Mouse (Mus musculus) MEL (cell line): ENCODE results near the gene Oit3.

Source experiments
- CTCF ChIP-seq, 3 experiments: IDR thresholded peaks in 2 of 3; conservative IDR thresholded peaks in 1 of 3; 2 replicates each; pipeline ENCODE4 v1.5.1; 2011 to 2012; ENCODE audit warnings: low read length in 3 of 3, low read depth in 2 of 3, mild to moderate bottlenecking in 2 of 3, improper control_type of control experiment in 1 of 3, inconsistent platforms in 1 of 3, mixed read lengths in 1 of 3, moderate library complexity in 1 of 3; ENCODE audit not compliant: control insufficient read depth in 1 of 3, insufficient read depth in 1 of 3, poor library complexity in 1 of 3, severe bottlenecking in 1 of 3
- E2F4 ChIP-seq: IDR thresholded peaks from 2 replicates; pipeline ENCODE4 v1.6.1; 2011; ENCODE audit warnings: low read depth, low read length, improper control_type of control experiment, borderline replicate concordance
- GATA1 ChIP-seq: IDR thresholded peaks from 2 replicates; pipeline ENCODE4 v1.6.1; 2011; ENCODE audit warnings: low read depth, low read length, improper control_type of control experiment
- JUND ChIP-seq: IDR thresholded peaks from 2 replicates; pipeline ENCODE4 v1.6.1; 2011; ENCODE audit warnings: low read depth, mild to moderate bottlenecking, improper control_type of control experiment, low read length
- MAZ ChIP-seq: IDR thresholded peaks from 2 replicates; pipeline ENCODE4 v1.6.1; 2012; ENCODE audit warnings: low read depth, mild to moderate bottlenecking, inconsistent platforms, low read length, improper control_type of control experiment
- NELFE ChIP-seq: IDR thresholded peaks from 2 replicates; pipeline ENCODE4 v1.6.1; 2011; ENCODE audit warnings: low read depth, low read length, improper control_type of control experiment
- POLR2A ChIP-seq, 2 experiments: IDR thresholded peaks; 2 replicates each; pipeline ENCODE4 v1.6.1; 2011 to 2012; ENCODE audit warnings: low read length in 2 of 2, mild to moderate bottlenecking in 2 of 2, control low read depth in 1 of 2, improper control_type of control experiment in 1 of 2, low read depth in 1 of 2, moderate library complexity in 1 of 2; ENCODE audit not compliant: control insufficient read depth in 1 of 2, insufficient read depth in 1 of 2, poor library complexity in 1 of 2
- RCOR1 ChIP-seq: IDR thresholded peaks from 2 replicates; pipeline ENCODE4 v1.6.1; 2012; ENCODE audit warnings: low read depth, mild to moderate bottlenecking, inconsistent platforms, low read length, improper control_type of control experiment
- UBTF ChIP-seq: IDR thresholded peaks from 2 replicates; pipeline ENCODE4 v1.6.1; 2012; ENCODE audit warnings: low read depth, mild to moderate bottlenecking, inconsistent platforms, low read length, improper control_type of control experiment, moderate library complexity, borderline replicate concordance; ENCODE audit not compliant: insufficient read depth
- ZC3H11A ChIP-seq: IDR thresholded peaks from 2 replicates; pipeline ENCODE4 v1.6.1; 2012; ENCODE audit warnings: low read depth, mild to moderate bottlenecking, inconsistent platforms, low read length, improper control_type of control experiment
- ZNF384 ChIP-seq: IDR thresholded peaks from 2 replicates; pipeline ENCODE4 v1.6.1; 2012; ENCODE audit warnings: low read depth, mild to moderate bottlenecking, inconsistent platforms, low read length, improper control_type of control experiment

- TF ChIP-seq UBTF: no peak
- peak; percentile 69 for TF ChIP-seq RCOR1
- peak; percentile 85 for TF ChIP-seq JUND
- TF ChIP-seq NELFE: no peak
- TF ChIP-seq CTCF (IDR thresholded peaks at IDR 0.05 in 2 of 3, conservative IDR thresholded peaks at IDR 0.05 in 1 of 3; ENCODE audit: control insufficient read depth in 1 of 3, insufficient read depth in 1 of 3, low read depth in 2 of 3, low read length in 3 of 3, poor library complexity in 1 of 3, severe bottlenecking in 1 of 3): no peak
- TF ChIP-seq POLR2A (IDR thresholded peaks at IDR 0.05; ENCODE audit: control insufficient read depth in 1 of 2, insufficient read depth in 1 of 2, low read depth in 1 of 2, low read length in 2 of 2, poor library complexity in 1 of 2): no peak
- TF ChIP-seq GATA1: peak; percentile 97
- TF ChIP-seq MAZ: 0 out of 2 replicates have a peak, but pooled peaks have one; percentile 28
- no peak for TF ChIP-seq ZNF384
- no peak for TF ChIP-seq E2F4
- TF ChIP-seq ZC3H11A: no peak
These were observed 10.8 kb downstream of the Oit3 start for GRCm38 (mm10) chr10:59430701-59431218.
